Mouse (Mus musculus) heart, embryonic 15.5 days (tissue): ENCODE results near the gene Stap2. TPM values are rescaled to one million over a fixed set of nuclear protein-coding genes. Genes with fewer than 3 reads are reported as not detected.

Experiments used
- ATAC-seq: fragments of 200-750 bp; cut with Nextera tagmentation; replicated peaks from 2 replicates; pipeline ENCODE4 v1.8.0; 2017; ENCODE audit warnings: low read depth, moderate TSS enrichment; ENCODE audit not compliant: insufficient number of reproducible peaks, insufficient read depth, low FRiP score
- H3K27ac ChIP-seq: fragments of 300-500 bp; sonication (generic); 2 replicates; pipeline ENCODE4 v1.5.1; 2015; ENCODE audit warnings: mild to moderate bottlenecking, inconsistent platforms
- H3K27me3 ChIP-seq: fragments of 300-500 bp; sonication (generic); 2 replicates; pipeline ENCODE4 v1.6.1; 2015; ENCODE audit warnings: inconsistent platforms
- H3K36me3 ChIP-seq: fragments of 300-500 bp; sonication (generic); 2 replicates; pipeline ENCODE4 v1.6.1; 2015; ENCODE audit warnings: mild to moderate bottlenecking, inconsistent platforms
- H3K4me1 ChIP-seq: fragments of 300-500 bp; sonication (generic); replicated peaks from 2 replicates; pipeline ENCODE4 v1.6.1; 2015; ENCODE audit warnings: inconsistent platforms
- H3K4me2 ChIP-seq: fragments of 300-500 bp; sonication (generic); 2 replicates; pipeline ENCODE4 v1.6.1; 2015; ENCODE audit warnings: inconsistent platforms, mild to moderate bottlenecking, moderate library complexity
- H3K4me3 ChIP-seq: fragments of 300-500 bp; sonication (generic); 2 replicates; pipeline ENCODE4 v1.5.1; 2015; ENCODE audit warnings: mild to moderate bottlenecking, inconsistent platforms
- H3K9ac ChIP-seq: fragments of 300-500 bp; sonication (generic); 2 replicates; pipeline ENCODE4 v1.6.1; 2015; ENCODE audit warnings: mild to moderate bottlenecking, inconsistent platforms
- H3K9me3 ChIP-seq: fragments of 300-500 bp; sonication (generic); replicated peaks from 2 replicates; pipeline ENCODE4 v1.6.1; 2016; ENCODE audit warnings: inconsistent platforms
- WGBS: fragments of 180-500 bp; shearing (Covaris S2); methylation state at CpG from one replicate; pipeline ENCODE4 v1.1.7; 2015; ENCODE audit warnings: mixed read lengths; 5-methylcytosine and 5-hydroxymethylcytosine counted together
- polyA plus RNA-seq: library from polyadenylated mRNA; unstranded; fragments of >200 nt; fragmentation: Nextera tagmentation; extraction: Ambion mirVana; gene quantifications from 2 replicates; pipeline ENCODE4 v1.2.1, GENCODE M21; 2015

The Stap2 gene
- polyA plus RNA-seq, 1 experiment from 2014 or later = 13.7 TPM

- Histone ChIP-seq H3K9ac (no peak overlapping the region), H3K36me3 (peaks cover 73% of the 10 kb centered on the region), H3K9me3 (no peaks in the 10 kb centered on the region), H3K4me2 (no peak overlapping the region), H3K4me3 (no peak overlapping the region), H3K4me1 (peaks cover 11% of the 10 kb centered on the region), H3K27ac (no peak overlapping the region), H3K27me3 (no peaks in the 10 kb centered on the region)
- 89% methylated on average over 9 of the region's 9 CpGs for WGBS
- no peak for ATAC-seq
Measured at GRCm38 (mm10) chr17:56015293-56015692, 9.9 kb upstream of the Stap2 start.

- Histone ChIP-seq H3K9me3 (no peaks in the 10 kb centered on the region), H3K4me1 (peaks cover 26% of the 10 kb centered on the region), H3K36me3 (peaks cover 39% of the 10 kb centered on the region), H3K9ac (no peak overlapping the region), H3K4me2 (no peak overlapping the region), H3K27ac (no peak overlapping the region), H3K4me3 (no peak overlapping the region), H3K27me3 (no peaks in the 10 kb centered on the region)
- WGBS = 86% methylated on average over 7 of the region's 7 CpGs
- ATAC-seq = no peak
Measured at GRCm38 (mm10) chr17:56011441-56011840, 6.1 kb upstream of the Stap2 start.

DNA sequence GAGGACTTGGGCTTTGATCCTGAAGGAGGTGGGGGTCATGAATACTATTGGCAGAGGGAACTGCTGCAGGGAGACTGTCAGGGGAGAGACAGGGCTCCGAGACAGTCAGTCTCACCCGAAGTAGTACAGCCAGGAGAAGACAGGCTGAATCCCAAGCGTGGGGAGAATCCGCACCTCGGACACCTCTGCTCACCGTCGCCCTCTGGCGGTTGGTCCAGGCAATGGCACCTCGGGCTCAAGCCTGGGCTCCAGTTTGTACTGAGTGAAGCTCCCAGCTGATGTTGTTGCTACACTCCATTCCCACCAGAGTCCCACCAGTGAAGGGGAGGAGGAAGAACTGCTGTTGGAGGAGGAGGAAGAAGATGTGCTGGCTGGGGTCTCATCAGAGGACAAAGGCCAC is 5.3 kb upstream of the Stap2 start:
- no peak for ATAC-seq
- Histone ChIP-seq H3K4me3 (0 out of 2 replicates have a peak overlapping the region, but pooled peaks have one; percentile 84), H3K27ac (no peak overlapping the region), H3K36me3 (peaks cover 31% of the 10 kb centered on the region), H3K9ac (no peak overlapping the region), H3K27me3 (no peaks in the 10 kb centered on the region), H3K9me3 (no peaks in the 10 kb centered on the region), H3K4me1 (peaks cover 26% of the 10 kb centered on the region), H3K4me2 (peak overlapping the region; percentile 92; the same call in 1 of the 2 replicates)
- 9% methylated on average over 9 of the region's 9 CpGs for WGBS

GRCm38 (mm10) chr17:56010255-56010654 is 4.9 kb upstream of the Stap2 start:
- Histone ChIP-seq H3K4me1 (peaks cover 29% of the 10 kb centered on the region), H3K27ac (no peak overlapping the region), H3K27me3 (no peaks in the 10 kb centered on the region), H3K4me3 (peak overlapping the region; percentile 84), H3K9me3 (no peaks in the 10 kb centered on the region), H3K9ac (peak overlapping the region; percentile 76), H3K4me2 (peak overlapping the region; percentile 92; the same call in 1 of the 2 replicates), H3K36me3 (peaks cover 27% of the 10 kb centered on the region)
- no peak for ATAC-seq
- 65% methylated on average over 14 of the region's 14 CpGs for WGBS

- 45% methylated on average over 2 of the region's 2 CpGs for WGBS
- H3K27me3 ChIP-seq = no peaks in the 10 kb centered on the region
- H3K27ac ChIP-seq = no peak overlapping the region
- no peaks in the 10 kb centered on the region for H3K9me3 ChIP-seq
- H3K36me3 ChIP-seq = peaks cover 23% of the 10 kb centered on the region
- peak overlapping the region; percentile 76 for H3K9ac ChIP-seq
- ATAC-seq = no peak
- peak overlapping the region; percentile 92 for H3K4me2 ChIP-seq
- peaks cover 33% of the 10 kb centered on the region for H3K4me1 ChIP-seq
- H3K4me3 ChIP-seq = peak overlapping the region; percentile 84
Measured at GRCm38 (mm10) chr17:56009962-56010240, 4.5 kb upstream of the Stap2 start.

GRCm38 (mm10) chr17:56009088-56009961 is 3.9 kb upstream of the Stap2 start:
- Histone ChIP-seq H3K27ac (peak overlapping the region; percentile 92), H3K4me3 (peak overlapping the region; percentile 84), H3K4me1 (peaks cover 33% of the 10 kb centered on the region), H3K9me3 (no peaks in the 10 kb centered on the region), H3K9ac (peak overlapping the region; percentile 76), H3K4me2 (peak overlapping the region; percentile 92), H3K27me3 (no peaks in the 10 kb centered on the region), H3K36me3 (peaks cover 21% of the 10 kb centered on the region)
- under 1% methylated on average over 62 of the region's 62 CpGs for WGBS
- ATAC-seq = peak; percentile 91

DNA sequence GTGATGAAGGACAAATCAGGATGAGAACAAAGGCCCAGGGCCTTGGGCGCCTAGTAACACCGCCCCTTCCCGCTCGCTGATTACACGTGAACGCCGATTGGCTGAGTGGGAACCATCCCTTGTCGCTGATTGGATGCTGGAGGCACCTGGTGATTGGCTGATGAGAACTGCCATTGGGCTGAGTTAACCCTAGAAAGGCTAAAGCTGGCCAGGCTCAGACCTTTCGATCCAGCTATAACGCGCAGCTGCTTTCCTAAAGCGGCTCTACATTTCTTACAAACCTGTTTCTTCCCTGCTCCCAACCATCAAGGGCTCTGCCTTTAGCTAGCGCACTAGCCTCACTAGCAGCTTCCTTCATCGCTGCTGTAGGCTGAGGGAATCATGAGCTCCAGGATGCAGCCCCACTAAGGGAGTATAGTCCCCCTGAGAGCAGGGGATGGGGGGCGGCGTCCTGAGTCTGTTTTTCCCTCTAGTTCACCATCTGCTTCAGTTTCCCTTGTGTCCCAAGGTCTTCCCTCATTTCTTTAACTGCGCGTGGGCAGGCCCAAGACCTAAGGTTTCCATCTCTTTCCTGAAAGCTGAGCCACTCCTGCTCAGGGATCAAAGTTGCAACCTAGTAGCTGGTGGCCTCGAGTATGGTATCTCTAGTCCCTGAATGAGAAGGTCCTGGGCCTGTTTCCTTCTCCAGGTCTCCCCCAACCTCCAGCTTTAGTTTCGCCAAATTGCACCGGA is 3.1 kb upstream of the Stap2 start:
- H3K27me3 ChIP-seq = no peaks in the 10 kb centered on the region
- peak; percentile 90 for ATAC-seq
- H3K4me2 ChIP-seq = peak overlapping the region; percentile 92
- peaks cover 15% of the 10 kb centered on the region for H3K36me3 ChIP-seq
- peak overlapping the region; percentile 92 for H3K27ac ChIP-seq
- under 1% methylated on average over 21 of the region's 21 CpGs for WGBS
- peaks cover 33% of the 10 kb centered on the region for H3K4me1 ChIP-seq
- H3K9me3 ChIP-seq = no peaks in the 10 kb centered on the region
- peak overlapping the region; percentile 84 for H3K4me3 ChIP-seq
- H3K9ac ChIP-seq = peak overlapping the region; percentile 58

GRCm38 (mm10) chr17:56007444-56008355 is 2.3 kb upstream of the Stap2 start:
- 27% methylated on average over 14 of the region's 14 CpGs for WGBS
- H3K4me3 ChIP-seq = peak overlapping the region; percentile 84
- no peak for ATAC-seq
- H3K27ac ChIP-seq = peak overlapping the region; percentile 92
- peak overlapping the region; percentile 92 for H3K4me2 ChIP-seq
- no peaks in the 10 kb centered on the region for H3K27me3 ChIP-seq
- H3K9ac ChIP-seq = no peak overlapping the region
- peaks cover 9% of the 10 kb centered on the region; the same call in 1 of the 2 replicates for H3K36me3 ChIP-seq
- H3K9me3 ChIP-seq = no peaks in the 10 kb centered on the region
- peaks cover 33% of the 10 kb centered on the region for H3K4me1 ChIP-seq

GRCm38 (mm10) chr17:56006956-56007355 is 1.6 kb upstream of the Stap2 start:
- H3K4me2 ChIP-seq = no peak overlapping the region
- 51% methylated on average over 10 of the region's 10 CpGs for WGBS
- 0 out of 2 replicates have a peak overlapping the region, but pooled peaks have one; percentile 50 for H3K27ac ChIP-seq

GRCm38 (mm10) chr17:56003000-56003399 is 2.4 kb downstream of the Stap2 start:
- Histone ChIP-seq H3K9ac (no peak overlapping the region), H3K4me2 (no peak overlapping the region), H3K4me1 (peaks cover 18% of the 10 kb centered on the region), H3K27ac (no peak overlapping the region), H3K36me3 (no peaks in the 10 kb centered on the region), H3K4me3 (no peak overlapping the region), H3K9me3 (no peaks in the 10 kb centered on the region), H3K27me3 (peaks cover 24% of the 10 kb centered on the region)
- no peak for ATAC-seq
- 59% methylated on average over 3 of the region's 3 CpGs for WGBS

More at GRCm38 (mm10) chr17:56006956-56007355, 1.6 kb upstream of the Stap2 start:
- Histone ChIP-seq H3K36me3 (peaks cover 8% of the 10 kb centered on the region; the same call in 1 of the 2 replicates), H3K4me1 (peaks cover 33% of the 10 kb centered on the region), H3K27me3 (no peaks in the 10 kb centered on the region), H3K4me3 (no peak overlapping the region), H3K9me3 (no peaks in the 10 kb centered on the region), H3K9ac (no peak overlapping the region)
- no peak for ATAC-seq
